Mouse (Mus musculus) kidney, adult 2 months (tissue): ENCODE measurements around the gene Drc3.

Source experiments
- CTCF ChIP-seq: fragments of 200-500 bp; conservative IDR thresholded peaks from 2 replicates; pipeline ENCODE4 v1.5.1; 2011; ENCODE audit warnings: low read depth, mild to moderate bottlenecking, control low read depth, low read length, moderate library complexity, mixed read lengths; ENCODE audit not compliant: insufficient read depth, insufficient read length
- POLR2A ChIP-seq: fragments of 200-500 bp; IDR thresholded peaks from one replicate; pipeline ENCODE4 v1.6.1; 2011; ENCODE audit warnings: low read depth, low read length, control low read depth

DNA sequence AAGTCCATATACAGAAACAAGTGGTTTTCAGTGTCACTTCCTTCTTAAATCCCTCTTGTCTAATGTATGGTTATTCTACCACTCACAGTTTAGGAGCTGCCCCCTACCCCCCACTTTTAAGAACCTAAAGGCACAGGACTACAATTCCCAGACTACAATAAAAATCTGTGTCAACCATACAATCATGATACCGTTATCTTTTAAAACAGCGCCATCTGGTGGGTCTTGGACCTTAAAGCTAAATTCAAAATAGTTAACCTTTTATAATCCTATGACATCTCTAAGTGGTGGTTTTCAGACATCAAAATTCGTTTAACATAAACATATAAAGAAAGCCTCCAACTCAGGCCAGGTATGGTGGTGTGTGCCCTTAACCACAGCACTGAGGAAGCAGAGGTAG is 59.0 kb downstream of the Drc3 start:
- TF ChIP-seq POLR2A: no peak
- TF ChIP-seq CTCF: peak; percentile 23
